Mouse (Mus musculus) neural tube, embryonic 12.5 days (tissue): ENCODE measurements around the gene Nkd1. TPM values are rescaled to one million over a fixed set of nuclear protein-coding genes. Genes with fewer than 3 reads are reported as not detected.

Experiments used
- polyA plus RNA-seq: library from polyadenylated mRNA; unstranded; fragments of >200 nt; fragmentation: Nextera tagmentation; extraction: Ambion mirVana; gene quantifications from 2 replicates; pipeline ENCODE4 v1.2.1, GENCODE M21; 2016

The Nkd1 gene
- polyA plus RNA-seq, 1 experiment from 2014 or later = 84.5 TPM

Other genes with a start within 250 kb of the Nkd1 start
- gene Adcy7, start 249.0 kb upstream of the Nkd1 start, polyA plus RNA-seq = 2.5 and 2.7 TPM in 2 replicates
- gene Brd7, start 159.2 kb upstream of the Nkd1 start, polyA plus RNA-seq = 88.9 and 102 TPM in 2 replicates
- 0.83 and 1.3 TPM in 2 replicates for gene Snx20, start 114.8 kb downstream of the Nkd1 start, polyA plus RNA-seq
- 0.11 and 0.16 TPM in 2 replicates for gene Nod2, start 126.0 kb downstream of the Nkd1 start, polyA plus RNA-seq
- gene Cyld, start 175.7 kb downstream of the Nkd1 start, polyA plus RNA-seq = 15.8 and 18.6 TPM in 2 replicates